Mouse (Mus musculus): Measurements from ENCODE around the gene Faim.

Gene Faim

GRCm38 (mm10) chr9:99048724-99049250 is 62.6 kb downstream of the Faim start:
- DNase-seq (ENCODE audit: low read depth, low spot score): no peak

- no peak for DNase-seq (ENCODE audit: low read depth, low spot score)
Observed at GRCm38 (mm10) chr9:99049760-99050159, 63.6 kb downstream of the Faim start.
